Mouse (Mus musculus): ENCODE data around the gene Znhit6. TPM values are rescaled to one million over a fixed set of nuclear protein-coding genes. Genes with fewer than 3 reads are reported as not detected.

The Znhit6 gene
- polyA plus RNA-seq, 1 experiment from 2014 or later, result 14.4 TPM

DNA sequence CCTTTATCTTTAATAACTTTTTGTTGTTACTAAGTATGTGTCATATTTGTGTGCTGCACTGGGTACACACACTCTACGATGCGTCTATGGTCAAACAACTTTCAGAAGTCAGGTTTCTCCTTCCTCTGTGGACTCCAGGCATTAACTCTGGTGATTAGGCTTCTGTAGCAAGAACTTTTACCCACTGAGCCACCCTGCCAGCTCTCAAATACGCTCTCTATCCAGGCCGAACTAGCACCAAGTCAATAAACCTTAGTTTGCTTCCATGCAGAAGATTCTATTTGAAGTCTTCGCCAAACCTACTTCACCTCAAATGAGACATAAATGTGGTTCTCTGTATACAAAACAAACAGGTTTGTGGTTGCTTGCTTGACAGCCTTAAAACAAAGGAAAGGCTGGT, 16.3 kb upstream of the Znhit6 start:
- TF ChIP-seq EP300 (IDR thresholded peaks at IDR 0.05) (no peak), CTCF (IDR thresholded peaks at IDR 0.05) (no peak)
- Histone ChIP-seq H3K9me3 (ENCODE audit: low read length) (no peaks in the 10 kb centered on the region), H3K36me3 (ENCODE audit: insufficient read depth, low read length) (no peaks in the 10 kb centered on the region), H3K4me2 (replicated peaks; ENCODE audit: low read depth, low read length) (no peak overlapping the region), H3K4me3 (ENCODE audit: low read depth, low read length) (no peak overlapping the region), H3K27me3 (replicated peaks; ENCODE audit: insufficient read depth, low read length) (no peaks in the 10 kb centered on the region), H3K27ac (ENCODE audit: low read length) (no peak overlapping the region), H3K4me1 (ENCODE audit: insufficient read depth, low read depth, low read length) (no peaks in the 10 kb centered on the region), H3K9ac (replicated peaks; ENCODE audit: low read depth) (no peak overlapping the region)
- no peak for ATAC-seq
- WGBS, result 81% methylated on average over 5 of the region's 5 CpGs
- DNase-seq (ENCODE audit: low spot score), result no peak

DNA sequence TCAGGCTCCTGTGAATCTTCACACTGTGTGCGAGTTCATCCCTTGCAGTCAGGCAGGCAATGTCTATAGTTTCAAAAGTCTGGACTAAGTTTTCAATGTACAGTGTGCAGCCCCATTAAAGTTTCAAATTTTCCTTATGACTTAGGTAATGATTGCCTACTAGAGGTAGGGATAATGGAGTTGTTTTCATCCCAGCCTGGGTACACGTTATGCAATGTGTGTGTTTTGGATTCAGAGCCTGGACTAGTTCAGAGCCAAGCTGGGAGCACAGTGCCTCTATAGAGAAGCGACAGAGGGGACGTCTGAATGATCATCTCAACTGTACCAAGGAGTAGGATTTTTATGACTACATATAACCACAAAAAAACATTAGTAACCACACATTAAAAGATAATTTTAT, 15.9 kb upstream of the Znhit6 start:
- H3K27me3 ChIP-seq (replicated peaks; ENCODE audit: insufficient read depth, low read length), result no peaks in the 10 kb centered on the region
- no peaks in the 10 kb centered on the region for H3K36me3 ChIP-seq (ENCODE audit: insufficient read depth, low read length)
- ATAC-seq (no peak), DNase-seq (ENCODE audit: low spot score) (no peak)
- H3K4me1 ChIP-seq (ENCODE audit: insufficient read depth, low read depth, low read length), result no peaks in the 10 kb centered on the region
- H3K4me3 ChIP-seq (ENCODE audit: low read depth, low read length), result no peak overlapping the region
- H3K4me2 ChIP-seq (replicated peaks; ENCODE audit: low read depth, low read length), result no peak overlapping the region
- no peak overlapping the region for H3K27ac ChIP-seq (ENCODE audit: low read length)
- WGBS, result 76% methylated on average over 4 of the region's 4 CpGs
- H3K9me3 ChIP-seq (ENCODE audit: low read length), result no peaks in the 10 kb centered on the region
- H3K9ac ChIP-seq (replicated peaks; ENCODE audit: low read depth), result no peak overlapping the region
- TF ChIP-seq EP300 (IDR thresholded peaks at IDR 0.05) (no peak), CTCF (IDR thresholded peaks at IDR 0.05) (no peak)

DNA sequence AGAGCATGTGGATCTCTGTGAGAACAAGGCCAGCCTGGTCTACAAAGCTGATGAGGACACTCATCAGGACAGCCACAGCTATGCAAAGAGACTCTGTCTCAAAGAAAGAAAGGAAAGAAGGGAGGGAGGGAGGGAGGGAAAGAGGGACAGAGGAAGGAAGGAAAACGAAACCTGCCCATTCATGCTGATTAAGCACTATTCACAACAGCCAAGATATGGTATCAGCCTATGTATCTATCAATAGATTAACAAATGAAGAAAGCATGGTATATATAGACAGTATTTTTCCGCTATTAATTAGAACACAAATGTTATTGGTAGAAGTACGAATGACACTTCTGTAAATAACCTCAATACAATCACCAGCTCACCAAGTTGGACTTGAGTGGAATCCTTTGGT, 1.5 kb upstream of the Znhit6 start:
- DNase-seq (ENCODE audit: low spot score) (no peak), ATAC-seq (no peak)
- 0 out of 2 replicates have a peak, but pooled peaks cover 5% of the 10 kb centered on the region for H3K36me3 ChIP-seq (ENCODE audit: insufficient read depth, low read length)
- TF ChIP-seq EP300 (IDR thresholded peaks at IDR 0.05), result no peak
- TF ChIP-seq CTCF (IDR thresholded peaks at IDR 0.05), result no peak
- no peaks in the 10 kb centered on the region for H3K27me3 ChIP-seq (replicated peaks; ENCODE audit: insufficient read depth, low read length)
- 84% methylated on average over 3 of the region's 3 CpGs for WGBS
- no peaks in the 10 kb centered on the region for H3K9me3 ChIP-seq (ENCODE audit: low read length)
- H3K9ac ChIP-seq (replicated peaks; ENCODE audit: low read depth), result no peak overlapping the region
- H3K4me3 ChIP-seq (ENCODE audit: low read depth, low read length), result no peak overlapping the region
- no peak overlapping the region for H3K4me2 ChIP-seq (replicated peaks; ENCODE audit: low read depth, low read length)
- peaks cover 4% of the 10 kb centered on the region; the same call in 1 of the 2 replicates for H3K4me1 ChIP-seq (ENCODE audit: insufficient read depth, low read depth, low read length)
- no peak overlapping the region for H3K27ac ChIP-seq (ENCODE audit: low read length)

DNA sequence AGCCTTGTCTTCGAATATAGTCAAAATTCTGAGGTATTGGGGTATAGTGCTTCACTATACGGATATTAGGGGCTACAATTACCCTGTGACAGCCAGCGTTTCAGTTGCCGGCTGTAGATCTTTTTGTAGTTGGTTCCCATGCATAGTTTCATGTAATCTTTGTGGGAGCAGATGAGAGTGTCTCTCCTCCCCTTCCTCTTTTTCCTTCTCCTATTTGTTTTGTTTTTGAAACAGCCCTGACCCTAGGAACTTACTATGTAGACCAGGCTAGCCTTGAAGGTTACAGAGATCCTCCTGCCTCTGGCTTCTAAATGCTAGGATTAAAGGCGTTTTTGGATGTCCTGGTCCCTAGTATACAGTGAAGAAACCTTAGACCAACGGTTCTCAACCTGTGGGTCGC, 665 bp upstream of the Znhit6 start:
- Histone ChIP-seq H3K27ac (ENCODE audit: low read length) (no peak overlapping the region), H3K4me3 (ENCODE audit: low read depth, low read length) (no peak overlapping the region), H3K27me3 (replicated peaks; ENCODE audit: insufficient read depth, low read length) (no peaks in the 10 kb centered on the region), H3K36me3 (ENCODE audit: insufficient read depth, low read length) (0 out of 2 replicates have a peak, but pooled peaks cover 5% of the 10 kb centered on the region), H3K9me3 (ENCODE audit: low read length) (no peaks in the 10 kb centered on the region), H3K9ac (replicated peaks; ENCODE audit: low read depth) (no peak overlapping the region), H3K4me2 (replicated peaks; ENCODE audit: low read depth, low read length) (no peak overlapping the region), H3K4me1 (ENCODE audit: insufficient read depth, low read depth, low read length) (peaks cover 4% of the 10 kb centered on the region; the same call in 1 of the 2 replicates)
- DNase-seq (ENCODE audit: low spot score) (no peak), ATAC-seq (no peak)
- TF ChIP-seq CTCF (IDR thresholded peaks at IDR 0.05) (no peak), EP300 (IDR thresholded peaks at IDR 0.05) (no peak)
- 78% methylated on average over 7 of the region's 7 CpGs for WGBS

DNA sequence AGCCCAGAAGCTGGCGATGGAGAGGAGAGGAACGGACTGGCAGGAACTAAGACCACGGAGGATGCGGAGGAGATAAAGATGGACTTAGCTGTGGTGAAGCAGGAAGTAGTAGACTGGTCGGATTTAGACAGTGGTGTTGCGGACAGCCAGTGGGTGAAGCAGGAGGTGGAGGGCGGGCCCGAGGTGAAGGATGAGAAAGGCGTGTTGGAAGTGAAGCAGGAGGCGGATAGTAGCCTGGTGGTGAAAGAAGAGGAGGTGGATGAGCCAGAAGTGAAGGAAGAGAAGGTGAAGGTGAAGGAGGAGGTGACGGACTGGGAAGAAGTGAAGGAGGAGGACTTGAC, 447 bp downstream of the Znhit6 start:
- no peak for TF ChIP-seq CTCF (IDR thresholded peaks at IDR 0.05)
- TF ChIP-seq EP300 (IDR thresholded peaks at IDR 0.05), result no peak
- DNase-seq (ENCODE audit: low spot score), result no peak
- Histone ChIP-seq H3K4me3 (ENCODE audit: low read depth, low read length) (peak overlapping the region; percentile 67), H3K27me3 (replicated peaks; ENCODE audit: insufficient read depth, low read length) (no peaks in the 10 kb centered on the region), H3K36me3 (ENCODE audit: insufficient read depth, low read length) (0 out of 2 replicates have a peak, but pooled peaks cover 5% of the 10 kb centered on the region), H3K9ac (replicated peaks; ENCODE audit: low read depth) (peak overlapping the region; percentile 33), H3K4me2 (replicated peaks; ENCODE audit: low read depth, low read length) (peak overlapping the region; percentile 84), H3K9me3 (ENCODE audit: low read length) (no peaks in the 10 kb centered on the region), H3K27ac (ENCODE audit: low read length) (0 out of 2 replicates have a peak overlapping the region, but pooled peaks have one; percentile 26), H3K4me1 (ENCODE audit: insufficient read depth, low read depth, low read length) (peaks cover 4% of the 10 kb centered on the region; the same call in 1 of the 2 replicates)
- under 1% methylated on average over 11 of the region's 11 CpGs for whole genome bisulfite sequencing
- ATAC-seq, result peak; percentile 52; the same call in 1 of the 2 replicates

DNA sequence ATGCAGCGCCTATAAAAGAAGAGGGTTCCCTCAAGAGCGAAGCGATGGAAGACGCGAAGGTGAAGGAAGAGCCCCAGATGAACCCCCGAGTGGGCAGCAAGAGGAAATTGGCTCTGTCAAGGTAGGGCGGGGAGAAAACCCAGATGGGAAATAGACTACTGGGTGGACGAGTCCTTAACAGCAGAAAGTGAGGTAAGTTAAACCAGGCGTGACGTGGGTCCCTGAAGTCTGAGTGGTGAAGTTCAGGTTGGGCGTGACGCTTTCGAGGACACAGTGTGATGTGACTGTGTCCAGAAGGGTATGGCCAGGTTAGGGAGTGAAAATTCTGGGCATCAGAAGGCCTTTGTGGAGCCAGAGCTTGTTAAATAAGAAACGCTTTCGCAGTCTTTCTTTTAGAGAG, 871 bp downstream of the Znhit6 start:
- H3K27ac ChIP-seq (ENCODE audit: low read length), result no peak overlapping the region
- peak overlapping the region; percentile 33 for H3K9ac ChIP-seq (replicated peaks; ENCODE audit: low read depth)
- TF ChIP-seq CTCF (IDR thresholded peaks at IDR 0.05) (no peak), EP300 (IDR thresholded peaks at IDR 0.05) (no peak)
- peak; percentile 18 for DNase-seq (ENCODE audit: low spot score)
- H3K4me2 ChIP-seq (replicated peaks; ENCODE audit: low read depth, low read length), result peak overlapping the region; percentile 84
- peak overlapping the region; percentile 67 for H3K4me3 ChIP-seq (ENCODE audit: low read depth, low read length)
- 26% methylated on average over 15 of the region's 15 CpGs for WGBS
- H3K36me3 ChIP-seq (ENCODE audit: insufficient read depth, low read length), result 0 out of 2 replicates have a peak, but pooled peaks cover 5% of the 10 kb centered on the region
- H3K27me3 ChIP-seq (replicated peaks; ENCODE audit: insufficient read depth, low read length), result no peaks in the 10 kb centered on the region
- no peak; the same call in 1 of the 2 replicates for ATAC-seq
- H3K9me3 ChIP-seq (ENCODE audit: low read length), result no peaks in the 10 kb centered on the region
- peaks cover 4% of the 10 kb centered on the region; the same call in 1 of the 2 replicates for H3K4me1 ChIP-seq (ENCODE audit: insufficient read depth, low read depth, low read length)

DNA sequence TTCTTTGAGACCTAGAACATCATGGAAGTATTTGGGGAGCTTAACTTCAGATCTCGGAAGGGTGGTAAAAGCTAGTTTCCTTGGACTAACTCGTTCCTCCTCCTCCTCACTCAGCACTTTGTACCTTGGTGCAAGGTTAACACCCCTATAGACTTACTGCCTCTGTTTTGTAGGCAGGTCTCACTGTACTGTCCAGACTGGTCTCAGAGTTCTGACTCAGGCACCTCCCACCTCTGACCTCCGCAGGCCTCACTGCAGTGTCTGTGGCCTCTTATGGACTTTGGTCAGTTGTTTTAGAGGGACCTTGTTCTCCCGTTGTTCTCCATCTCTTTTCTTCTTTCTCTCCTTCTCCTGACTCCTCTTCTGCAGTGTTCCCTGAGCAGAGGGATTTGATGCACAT, 7.0 kb downstream of the Znhit6 start:
- TF ChIP-seq CTCF (IDR thresholded peaks at IDR 0.05) (no peak), EP300 (IDR thresholded peaks at IDR 0.05) (no peak)
- Histone ChIP-seq H3K27me3 (replicated peaks; ENCODE audit: insufficient read depth, low read length) (no peaks in the 10 kb centered on the region), H3K36me3 (ENCODE audit: insufficient read depth, low read length) (peaks cover 11% of the 10 kb centered on the region), H3K4me3 (ENCODE audit: low read depth, low read length) (no peak overlapping the region), H3K27ac (ENCODE audit: low read length) (no peak overlapping the region), H3K4me2 (replicated peaks; ENCODE audit: low read depth, low read length) (no peak overlapping the region), H3K9me3 (ENCODE audit: low read length) (no peaks in the 10 kb centered on the region), H3K9ac (replicated peaks; ENCODE audit: low read depth) (no peak overlapping the region), H3K4me1 (ENCODE audit: insufficient read depth, low read depth, low read length) (no peaks in the 10 kb centered on the region)
- ATAC-seq (no peak), DNase-seq (ENCODE audit: low spot score) (no peak)
- 81% methylated on average over 4 of the region's 4 CpGs for WGBS
